Mouse (Mus musculus) brain, embryonic 18.5 days (tissue): Measurements from ENCODE around the gene Fgd3.
A peak's percentile ranks its signal among the peaks of the same experiment; 100 is the strongest.

ENCODE experiments used
- DNase-seq: peaks from one replicate; pipeline ENCODE4 v3.0.0-alpha.2; 2012; ENCODE audit warnings: low read depth, low spot score

Gene Fgd3

GRCm38 (mm10) chr13:49320040-49320439 lies at the start of gene Fgd3:
Gene Fgd3, minus strand, starts transcription at chr13:49320311.
- DNase-seq = peak; percentile 58

DNA sequence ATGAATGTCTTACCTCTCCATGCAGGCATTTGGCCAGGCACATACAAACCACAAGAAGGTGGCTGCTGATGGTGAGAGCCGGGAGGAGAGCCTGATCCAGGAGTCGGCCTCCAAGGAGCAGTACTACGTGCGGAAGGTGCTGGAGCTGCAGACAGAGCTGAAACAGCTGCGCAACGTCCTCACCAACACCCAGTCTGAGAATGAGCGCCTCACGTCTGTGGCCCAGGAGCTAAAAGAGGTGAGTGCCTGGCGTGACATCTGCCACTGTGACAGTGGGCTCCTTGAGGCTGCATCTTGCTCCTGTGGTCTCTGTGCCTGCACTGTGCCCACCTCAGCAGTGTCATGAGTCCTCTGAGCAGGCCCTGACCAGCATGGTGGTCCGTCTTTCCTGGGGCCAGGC lies 49.3 kb upstream of the Fgd3 start:
- no peak for DNase-seq

GRCm38 (mm10) chr13:49367657-49368440 lies 47.7 kb upstream of the Fgd3 start:
- no peak for DNase-seq

DNA sequence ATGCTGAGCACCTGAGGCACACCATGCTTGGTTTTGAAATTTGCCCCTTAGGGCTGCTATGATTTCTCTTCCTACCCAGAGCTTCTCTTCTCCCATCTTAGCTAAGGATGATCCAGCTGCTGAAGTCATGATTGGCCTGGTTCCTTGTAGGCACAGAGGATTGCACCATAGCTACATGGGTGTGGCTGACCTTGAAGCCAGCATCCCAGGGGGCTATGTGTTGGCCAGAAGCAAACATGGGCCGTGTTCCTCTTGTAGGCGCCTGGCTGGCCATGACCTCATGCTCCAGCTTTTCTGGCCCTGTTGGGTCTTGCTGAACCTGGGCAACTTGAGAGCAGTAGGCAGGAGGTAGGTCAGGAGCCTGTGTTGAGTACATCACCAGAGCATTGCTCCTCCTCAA lies 44.6 kb upstream of the Fgd3 start:
- no peak for DNase-seq

DNA sequence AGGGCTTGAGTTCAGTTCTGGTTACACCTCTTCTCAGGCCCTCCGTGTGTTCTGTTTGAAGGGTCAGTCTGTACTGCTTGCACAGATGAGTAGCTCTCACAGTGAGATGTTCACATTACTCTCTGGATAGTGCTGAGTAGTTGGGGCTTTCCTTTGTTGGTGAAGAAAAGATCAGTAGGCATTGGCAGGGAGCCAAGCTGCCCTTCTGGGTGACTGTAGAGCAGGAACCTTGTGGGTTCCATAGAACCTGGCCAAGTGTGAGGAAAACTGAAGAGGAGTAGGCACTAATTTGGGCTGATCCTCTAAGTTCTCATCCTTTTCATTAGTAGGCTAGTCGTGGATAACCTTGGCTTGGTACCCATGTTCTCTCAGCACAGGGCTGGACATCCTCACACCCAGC lies 42.7 kb upstream of the Fgd3 start:
- DNase-seq = no peak

- no peak for DNase-seq
These were observed 42.3 kb upstream of the Fgd3 start for GRCm38 (mm10) chr13:49362364-49362763.

DNA sequence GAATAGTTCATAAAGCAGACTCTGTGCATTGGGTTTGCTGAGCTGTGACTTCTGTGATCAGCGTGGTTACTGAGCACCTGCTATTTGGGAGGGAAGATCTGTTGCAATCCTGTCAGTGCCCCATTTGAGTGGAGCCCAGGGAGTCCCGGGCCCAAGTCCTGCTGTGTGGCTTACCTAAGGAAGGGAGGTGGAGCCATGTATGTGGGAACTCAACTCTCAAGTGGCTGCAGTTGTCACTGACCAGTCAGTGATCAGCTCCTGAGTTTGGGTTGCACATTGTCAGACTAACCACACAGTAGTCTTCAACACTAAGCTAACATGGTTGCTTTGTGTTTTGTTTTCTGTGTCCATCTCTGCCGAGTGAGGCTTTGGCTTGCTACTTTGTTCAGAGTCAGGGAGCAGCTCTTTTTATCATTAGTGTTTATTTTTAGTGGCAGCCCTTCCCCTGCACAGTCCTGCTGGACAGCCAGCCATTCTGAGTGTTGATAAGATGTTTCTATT lies 40.8 kb upstream of the Fgd3 start:
- DNase-seq = no peak

GRCm38 (mm10) chr13:49358184-49358583 lies 38.1 kb upstream of the Fgd3 start:
- no peak for DNase-seq

DNA sequence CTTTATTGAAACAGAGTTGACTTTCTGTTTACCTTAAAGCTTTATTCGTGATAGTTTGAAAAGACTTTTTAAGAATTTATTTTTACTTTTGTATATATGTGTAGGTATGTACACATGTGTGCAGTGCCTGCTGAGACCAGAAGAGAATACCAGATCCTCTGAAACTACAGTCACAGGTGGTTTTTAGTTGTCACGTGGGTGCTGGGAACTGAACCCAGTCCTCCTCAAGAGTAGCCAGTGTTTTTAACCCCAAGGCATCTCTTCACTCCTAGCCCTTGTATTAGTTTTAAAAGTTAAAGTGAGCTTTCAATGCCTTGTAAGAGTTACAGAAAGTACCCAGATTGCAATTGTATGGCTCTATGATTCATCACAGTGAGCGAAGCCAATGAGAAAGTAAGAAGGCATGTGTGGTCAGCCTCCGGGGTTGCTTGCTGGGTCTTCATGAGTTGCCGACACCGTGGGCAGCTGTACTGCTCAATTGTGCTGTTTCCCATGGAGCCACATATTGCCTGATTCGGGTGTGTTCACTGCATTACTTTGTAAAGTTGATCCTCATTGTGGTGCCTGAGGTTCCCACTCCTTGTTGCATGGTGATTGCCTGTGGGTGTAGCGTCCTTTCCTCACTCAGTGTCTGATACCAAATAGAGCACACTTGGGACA lies 37.4 kb upstream of the Fgd3 start:
- no peak for DNase-seq

DNA sequence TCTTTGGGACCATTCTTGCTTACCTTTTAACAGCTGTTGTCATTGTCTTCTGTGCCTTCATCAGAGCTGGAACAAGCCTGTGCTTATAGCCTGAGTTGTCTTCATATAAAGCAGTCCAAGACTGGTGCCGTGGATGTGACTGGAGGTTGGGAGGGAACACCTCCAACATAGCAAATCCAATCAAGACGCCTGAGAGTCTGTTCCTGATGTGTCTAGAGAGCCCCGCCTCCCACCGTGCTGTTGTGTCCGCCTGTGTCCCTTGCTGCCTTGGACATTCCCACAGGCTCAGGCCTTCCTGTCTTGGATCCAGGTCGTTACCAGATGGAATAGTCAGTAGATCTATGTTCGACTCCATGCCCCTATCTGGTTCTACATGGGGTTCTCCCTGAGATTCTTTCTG lies 36.0 kb upstream of the Fgd3 start:
- no peak for DNase-seq

- no peak for DNase-seq
These were observed 35.5 kb upstream of the Fgd3 start for GRCm38 (mm10) chr13:49355461-49356061.

- no peak for DNase-seq
These were observed 33.9 kb upstream of the Fgd3 start for GRCm38 (mm10) chr13:49353991-49354507.

GRCm38 (mm10) chr13:49353422-49353821 lies 33.3 kb upstream of the Fgd3 start:
- DNase-seq = no peak

GRCm38 (mm10) chr13:49352581-49353159 lies 32.6 kb upstream of the Fgd3 start:
- no peak for DNase-seq

GRCm38 (mm10) chr13:49349836-49350505 lies 29.9 kb upstream of the Fgd3 start:
- DNase-seq = no peak

- DNase-seq = no peak
These were observed 29.2 kb upstream of the Fgd3 start for GRCm38 (mm10) chr13:49349335-49349734.

- DNase-seq = no peak
These were observed 28.4 kb upstream of the Fgd3 start for GRCm38 (mm10) chr13:49348522-49348921.

GRCm38 (mm10) chr13:49345476-49345875 lies 25.4 kb upstream of the Fgd3 start:
- DNase-seq = no peak

DNA sequence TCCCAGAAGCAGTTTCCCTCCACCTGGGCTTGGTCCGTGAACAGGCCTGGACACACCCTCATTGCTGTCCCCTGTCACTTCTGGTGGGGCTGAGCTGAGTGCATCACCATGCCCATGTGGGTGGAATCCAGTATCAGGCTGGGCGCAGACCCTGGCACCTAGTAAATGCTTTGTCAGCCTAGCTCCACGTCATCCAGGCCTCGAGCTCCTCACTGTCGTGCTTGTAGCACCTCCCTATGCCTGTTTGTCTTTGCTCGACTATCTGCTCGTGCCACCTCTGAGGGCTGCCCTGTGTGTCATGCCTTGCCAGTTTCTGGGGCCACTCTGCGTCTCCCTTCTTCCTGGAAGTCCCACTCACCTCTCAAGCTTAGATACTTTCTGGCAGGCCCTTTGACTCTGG lies 24.5 kb upstream of the Fgd3 start:
- no peak for DNase-seq

- no peak for DNase-seq
These were observed 22.6 kb upstream of the Fgd3 start for GRCm38 (mm10) chr13:49342723-49343100.
